Mouse (Mus musculus) hindbrain, postnatal 0 days (tissue): ENCODE data around the gene Alkbh7. TPM values are rescaled to one million over a fixed set of nuclear protein-coding genes. Genes with fewer than 3 reads are reported as not detected.

ENCODE experiments used
- ATAC-seq: fragments of 200-750 bp; cut with Nextera tagmentation; 2 replicates; pipeline ENCODE4 v1.8.0; 2017; ENCODE audit warnings: mild to moderate bottlenecking, moderate TSS enrichment, moderate library complexity
- DNase-seq: peaks from one replicate; pipeline ENCODE4 v3.0.0-alpha.2; 2015; ENCODE audit warnings: low spot score
- H3K27ac ChIP-seq: fragments of 300-500 bp; sonication (generic); 2 replicates; pipeline ENCODE4 v1.5.1; 2014; ENCODE audit warnings: mild to moderate bottlenecking
- H3K27me3 ChIP-seq: fragments of 300-500 bp; sonication (generic); 2 replicates; pipeline ENCODE4 v1.6.1; 2014; ENCODE audit warnings: low read length, mixed read lengths; ENCODE audit not compliant: insufficient read depth
- H3K36me3 ChIP-seq: fragments of 300-500 bp; sonication (generic); 2 replicates; pipeline ENCODE4 v1.6.1; 2014; ENCODE audit warnings: low read length, mixed read lengths; ENCODE audit not compliant: insufficient read depth
- H3K4me1 ChIP-seq: fragments of 300-500 bp; sonication (generic); 2 replicates; pipeline ENCODE4 v1.6.1; 2014; ENCODE audit warnings: antibody characterized with exemption, low read length, mixed read lengths; ENCODE audit not compliant: insufficient read depth
- H3K4me2 ChIP-seq: fragments of 300-500 bp; sonication (generic); 2 replicates; pipeline ENCODE4 v1.6.1; 2014; ENCODE audit warnings: low read depth, mild to moderate bottlenecking, low read length, moderate library complexity, mixed read lengths
- H3K4me3 ChIP-seq: fragments of 300-500 bp; sonication (generic); 2 replicates; pipeline ENCODE4 v1.5.1; 2014; ENCODE audit warnings: low read length
- H3K9ac ChIP-seq: fragments of 300-500 bp; sonication (generic); replicated peaks from 2 replicates; pipeline ENCODE4 v1.6.1; 2014; ENCODE audit warnings: mild to moderate bottlenecking, low read length, moderate library complexity, mixed read lengths
- H3K9me3 ChIP-seq: fragments of 300-500 bp; sonication (generic); 2 replicates; pipeline ENCODE4 v1.6.1; 2016; ENCODE audit warnings: low read length, mixed read lengths
- CTCF ChIP-seq: IDR thresholded peaks from 2 replicates; pipeline ENCODE4 v1.5.1; 2016; ENCODE audit warnings: antibody characterized with exemption, control low read depth, low read depth
- WGBS: fragments of 180-500 bp; shearing (Covaris S2); extraction: QIAGEN DNeasy Blood & Tissue Kit; methylation state at CpG from one replicate; pipeline ENCODE4 v1.1.7; 2014; 5-methylcytosine and 5-hydroxymethylcytosine counted together
- polyA plus RNA-seq: library from polyadenylated mRNA; unstranded; fragments of >200 nt; fragmentation: Nextera tagmentation; extraction: Ambion mirVana; gene quantifications from 2 replicates; pipeline ENCODE4 v1.2.1, GENCODE M21; 2015
- total RNA-seq: library from RNA; depleted of rRNA; stranded (reverse); fragments of >200 nt; gene quantifications from 2 replicates; pipeline ENCODE4 v1.2.3, GENCODE M21; 2014

Gene Alkbh7
- total and polyA plus RNA-seq, 2 experiments from 2014 or later: 66.0 to 70.3 TPM

DNA sequence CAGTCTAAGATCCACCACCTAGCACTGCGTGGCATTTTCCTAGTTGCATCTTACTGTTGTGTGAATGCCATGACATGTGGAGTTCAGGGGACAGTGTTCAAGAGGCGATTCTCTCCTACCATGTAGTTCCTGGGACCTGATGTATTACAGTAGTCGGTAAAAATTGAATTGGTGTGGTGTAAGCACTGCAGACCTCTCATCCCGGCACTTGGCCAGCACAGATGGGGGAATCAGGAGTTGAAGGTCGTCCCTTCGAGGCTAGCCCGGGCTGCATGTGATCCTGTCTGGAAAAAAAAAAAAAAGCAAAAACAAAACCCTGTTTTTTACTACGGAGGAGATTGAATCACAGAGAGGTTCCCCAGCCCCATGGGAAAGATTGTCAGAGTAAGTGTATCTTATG is 2.1 kb upstream of the Alkbh7 start:
- WGBS: 91% methylated on average over 8 of the region's 8 CpGs
- no peaks in the 10 kb centered on the region for H3K27me3 ChIP-seq
- no peak overlapping the region for H3K4me2 ChIP-seq
- H3K9ac ChIP-seq: no peak overlapping the region
- ATAC-seq (no peak), DNase-seq (no peak)
- H3K9me3 ChIP-seq: no peaks in the 10 kb centered on the region
- peaks cover 9% of the 10 kb centered on the region for H3K4me1 ChIP-seq
- no peak for TF ChIP-seq CTCF
- no peak overlapping the region for H3K27ac ChIP-seq
- peaks cover 40% of the 10 kb centered on the region for H3K36me3 ChIP-seq
- H3K4me3 ChIP-seq: no peak overlapping the region

DNA sequence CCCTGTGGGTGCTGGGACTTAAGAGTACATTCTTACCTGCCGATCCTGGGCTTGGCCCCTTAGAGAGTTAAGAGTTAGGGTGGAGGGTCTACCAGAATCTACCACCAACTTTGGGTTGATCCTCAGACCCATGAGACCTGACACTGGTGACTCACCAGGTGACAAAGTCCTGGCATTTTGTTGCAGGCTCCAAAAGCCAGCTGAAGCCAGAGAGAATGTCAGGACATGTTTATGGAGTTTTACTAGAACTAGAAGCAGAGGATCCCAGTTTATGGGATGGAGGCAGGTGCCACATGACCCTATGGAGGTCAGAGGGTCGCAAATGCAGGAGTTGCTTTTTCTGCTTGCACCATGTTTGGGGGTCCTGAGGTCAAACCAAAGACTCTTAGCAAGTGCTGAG is 633 bp upstream of the Alkbh7 start:
- Histone ChIP-seq H3K36me3 (peaks cover 45% of the 10 kb centered on the region), H3K27me3 (no peaks in the 10 kb centered on the region), H3K4me2 (peak overlapping the region; percentile 73), H3K27ac (peak overlapping the region; percentile 86; the same call in 1 of the 2 replicates), H3K4me3 (no peak overlapping the region), H3K4me1 (0 out of 2 replicates have a peak, but pooled peaks cover 3% of the 10 kb centered on the region), H3K9me3 (no peaks in the 10 kb centered on the region), H3K9ac (no peak overlapping the region)
- ATAC-seq (no peak), DNase-seq (no peak)
- TF ChIP-seq CTCF: no peak
- WGBS: 76% methylated on average over 2 of the region's 2 CpGs

DNA sequence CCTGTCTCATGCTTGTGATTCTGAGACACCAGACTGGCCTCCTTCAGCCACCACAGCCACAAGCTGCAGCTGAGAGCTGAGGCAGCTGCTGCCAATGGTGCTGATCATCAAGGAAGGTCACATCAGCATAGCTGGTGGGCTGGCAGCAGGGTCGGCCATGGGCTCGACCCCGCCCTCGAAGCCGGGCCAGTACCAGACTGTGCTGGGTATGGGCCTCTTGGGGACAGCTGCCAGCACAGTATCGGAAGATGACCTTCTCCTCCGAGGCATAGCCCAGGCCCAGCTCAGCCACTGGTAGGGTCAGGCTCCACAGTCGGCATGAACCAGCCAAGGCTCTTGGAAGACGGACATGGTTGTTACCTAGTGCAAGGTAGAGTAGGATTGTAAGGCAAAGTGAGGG is 2.3 kb downstream of the Alkbh7 start:
- peaks cover 45% of the 10 kb centered on the region; the same call in 1 of the 2 replicates for H3K36me3 ChIP-seq
- no peak overlapping the region for H3K27ac ChIP-seq
- H3K9ac ChIP-seq: no peak overlapping the region
- DNase-seq (no peak), ATAC-seq (no peak)
- no peak overlapping the region for H3K4me3 ChIP-seq
- 0 out of 2 replicates have a peak, but pooled peaks cover 3% of the 10 kb centered on the region for H3K4me1 ChIP-seq
- H3K4me2 ChIP-seq: no peak overlapping the region
- H3K27me3 ChIP-seq: no peaks in the 10 kb centered on the region
- TF ChIP-seq CTCF: no peak
- 93% methylated on average over 9 of the region's 9 CpGs for WGBS
- H3K9me3 ChIP-seq: no peaks in the 10 kb centered on the region

DNA sequence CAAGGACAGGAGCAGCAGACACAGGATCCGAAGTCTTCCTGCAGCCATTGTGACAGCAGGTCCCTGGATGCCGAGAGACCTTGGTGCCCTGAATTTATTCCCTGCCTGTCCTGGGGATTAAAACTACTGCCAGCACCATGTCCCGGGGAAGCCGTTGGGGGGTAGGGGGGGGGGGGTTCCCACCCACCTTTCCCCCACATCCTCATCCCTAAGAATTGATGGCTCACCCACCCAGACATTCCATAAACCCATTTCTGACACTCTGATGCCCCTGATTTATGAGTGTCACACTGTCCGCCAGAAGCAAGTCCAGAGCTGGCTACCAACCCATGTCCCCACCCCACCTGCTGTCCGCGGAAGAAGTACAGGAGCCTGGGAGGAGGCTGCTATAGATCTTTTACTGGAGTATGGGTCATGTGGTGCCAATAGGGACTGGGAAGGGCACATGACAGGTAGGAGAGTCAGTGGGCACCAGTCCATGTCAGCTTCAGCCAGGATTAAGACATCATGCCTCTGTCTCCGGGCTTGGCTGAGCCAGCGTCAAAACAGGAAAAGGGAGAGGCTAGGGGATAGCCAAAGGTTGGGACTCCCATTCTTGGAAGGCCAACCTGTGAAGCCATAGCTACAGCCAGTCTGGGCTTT is 3.0 kb downstream of the Alkbh7 start, which contains the start of gene Pspn:
Gene Pspn, minus strand, starts transcription at position 51 of the 642 bp plus-strand sequence.
- DNase-seq (no peak), ATAC-seq (no peak)
- Histone ChIP-seq H3K27ac (no peak within 1 kb of the TSS), H3K9me3 (no peaks in the 10 kb centered on the region), H3K4me1 (0 out of 2 replicates have a peak, but pooled peaks cover 3% of the 10 kb centered on the region), H3K4me3 (no peak within 1 kb of the TSS), H3K9ac (no peak within 1 kb of the TSS), H3K4me2 (no peak within 1 kb of the TSS), H3K36me3 (peaks cover 48% of the 10 kb centered on the region; the same call in 1 of the 2 replicates), H3K27me3 (no peaks in the 10 kb centered on the region)
- WGBS: 87% methylated on average over 9 of the region's 9 CpGs
- TF ChIP-seq CTCF: no peak

DNA sequence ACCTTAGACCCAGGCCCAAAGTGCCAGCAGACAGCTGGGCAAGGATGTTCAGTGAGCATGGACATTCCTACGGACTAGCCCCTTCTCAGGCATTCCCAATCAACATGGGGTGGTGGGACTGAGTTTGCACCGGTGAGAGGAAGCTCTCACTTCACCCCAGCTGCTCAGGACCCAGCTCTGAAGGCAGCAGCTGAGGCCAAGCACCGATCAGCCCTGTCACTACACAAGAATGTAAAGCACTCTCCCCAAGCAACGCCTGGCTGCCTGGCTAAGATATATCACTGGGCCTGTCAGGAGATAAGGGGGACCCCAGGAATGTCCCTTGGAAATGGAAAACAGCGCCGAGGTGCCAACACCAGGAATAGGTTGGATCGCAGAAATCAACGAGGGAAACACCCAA is 4.1 kb downstream of the Alkbh7 start:
- Histone ChIP-seq H3K27ac (no peak overlapping the region), H3K36me3 (peaks cover 48% of the 10 kb centered on the region), H3K27me3 (no peaks in the 10 kb centered on the region), H3K4me2 (no peak overlapping the region), H3K4me3 (no peak overlapping the region), H3K9ac (no peak overlapping the region), H3K9me3 (no peaks in the 10 kb centered on the region), H3K4me1 (0 out of 2 replicates have a peak, but pooled peaks cover 3% of the 10 kb centered on the region)
- 74% methylated on average over 8 of the region's 8 CpGs for WGBS
- DNase-seq: no peak
- TF ChIP-seq CTCF: no peak
- ATAC-seq: no peak

DNA sequence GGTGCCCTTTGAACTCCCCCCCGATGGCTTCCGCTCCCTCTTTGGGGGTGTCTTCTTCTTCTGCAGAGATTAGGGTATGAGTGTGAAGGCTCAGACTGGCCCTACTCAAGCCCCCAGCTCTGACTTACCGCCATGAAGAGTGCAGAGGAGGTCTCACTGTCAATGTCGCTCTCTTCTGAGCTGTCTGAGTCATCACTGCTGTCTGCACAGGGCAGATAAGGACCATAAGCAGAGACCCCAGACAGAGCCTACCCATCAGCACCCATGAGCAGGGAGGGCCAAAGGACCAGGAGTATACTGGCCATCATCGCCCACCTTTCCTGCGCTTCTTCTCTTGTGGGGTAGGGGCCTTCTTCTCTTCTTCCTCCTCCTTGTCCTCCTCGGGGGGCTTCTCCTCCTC is 6.9 kb downstream of the Alkbh7 start:
- H3K27me3 ChIP-seq: no peaks in the 10 kb centered on the region
- DNase-seq (no peak), ATAC-seq (no peak)
- H3K27ac ChIP-seq: no peak overlapping the region
- no peaks in the 10 kb centered on the region for H3K4me1 ChIP-seq
- H3K4me3 ChIP-seq: no peak overlapping the region
- no peak for TF ChIP-seq CTCF
- H3K9ac ChIP-seq: no peak overlapping the region
- H3K4me2 ChIP-seq: no peak overlapping the region
- H3K36me3 ChIP-seq: peaks cover 67% of the 10 kb centered on the region
- WGBS: 94% methylated on average over 7 of the region's 7 CpGs
- H3K9me3 ChIP-seq: no peaks in the 10 kb centered on the region
